Mouse (Mus musculus): ENCODE results near the gene Eif4a1.

DNA sequence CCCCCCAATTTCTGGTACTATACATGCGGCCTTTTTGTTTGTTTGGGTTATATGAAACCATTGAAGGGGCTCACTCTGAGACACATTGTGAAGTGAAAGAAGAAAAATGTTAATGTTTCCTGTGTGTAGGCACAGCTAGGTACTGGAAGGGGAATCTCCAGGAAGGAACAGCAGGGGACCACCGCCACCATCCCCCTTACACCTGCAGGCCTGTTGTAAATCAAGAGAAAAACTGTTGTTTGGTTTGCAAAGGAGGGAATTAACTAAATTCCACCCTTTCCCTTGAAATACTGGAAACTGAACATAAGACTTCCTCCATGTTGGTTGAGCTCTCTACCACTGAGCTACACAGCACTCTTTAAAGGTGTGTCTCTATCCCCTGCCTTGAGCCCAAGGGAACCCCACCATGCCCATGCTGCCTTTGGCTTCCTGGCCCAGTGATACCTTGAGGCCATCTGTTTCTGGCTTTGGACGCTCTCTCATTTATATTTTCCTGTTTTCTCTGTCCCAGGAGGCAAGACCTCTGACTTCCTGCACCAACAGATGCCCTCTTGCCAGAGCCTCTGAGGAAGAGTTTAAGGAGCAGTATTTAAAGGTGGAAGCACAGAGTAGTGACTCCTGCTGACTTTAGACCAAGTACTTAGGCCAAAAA is 36.5 kb upstream of the Eif4a1 start:
- TF ChIP-seq CTCF (IDR thresholded peaks at IDR 0.05; ENCODE audit: low read depth) (no peak), EP300 (optimal IDR thresholded peaks at IDR 0.05) (no peak)

All from stomach, postnatal 0 days (tissue).